Mouse (Mus musculus): Measurements from ENCODE around the gene Lgr5. TPM values are rescaled to one million over a fixed set of nuclear protein-coding genes. Genes with fewer than 3 reads are reported as not detected.

Gene Lgr5
- polyA plus RNA-seq, 1 experiment from 2014 or later, result 0.35 TPM

DNA sequence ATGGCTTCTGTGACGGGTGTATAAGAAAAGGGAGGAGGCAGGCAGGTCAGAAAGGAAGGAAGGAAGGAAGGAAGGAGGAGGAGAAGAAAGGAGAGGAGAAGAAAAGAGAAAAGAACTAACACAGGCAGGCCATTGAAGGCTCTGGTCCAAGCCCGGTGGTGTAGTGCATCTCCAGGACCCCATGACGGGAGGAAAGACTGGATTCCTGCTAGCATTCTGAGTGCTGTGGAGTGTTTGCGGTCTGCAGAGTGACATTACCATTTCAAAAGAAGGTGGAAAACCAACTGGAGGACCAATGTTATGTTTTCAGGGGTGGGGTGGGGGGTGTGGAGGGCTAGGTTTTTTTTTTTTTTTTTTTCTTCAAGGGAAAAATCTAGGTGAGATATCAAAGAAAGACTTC is 165.6 kb downstream of the Lgr5 start:
- Histone ChIP-seq H3K36me3 (ENCODE audit: insufficient read depth, low read length) (peaks cover 32% of the 10 kb centered on the region), H3K4me3 (ENCODE audit: low read depth, low read length) (no peak overlapping the region), H3K4me2 (replicated peaks; ENCODE audit: low read depth, low read length) (no peak overlapping the region), H3K9ac (replicated peaks; ENCODE audit: low read depth) (no peak overlapping the region), H3K4me1 (ENCODE audit: insufficient read depth, low read depth, low read length) (no peaks in the 10 kb centered on the region), H3K27ac (ENCODE audit: low read length) (no peak overlapping the region), H3K27me3 (replicated peaks; ENCODE audit: insufficient read depth, low read length) (no peaks in the 10 kb centered on the region), H3K9me3 (ENCODE audit: low read length) (no peaks in the 10 kb centered on the region)
- DNase-seq (ENCODE audit: low spot score) (no peak), ATAC-seq (no peak)
- TF ChIP-seq EP300 (IDR thresholded peaks at IDR 0.05) (no peak), CTCF (IDR thresholded peaks at IDR 0.05) (no peak)
- WGBS, result 59% methylated on average over 4 of the region's 4 CpGs

DNA sequence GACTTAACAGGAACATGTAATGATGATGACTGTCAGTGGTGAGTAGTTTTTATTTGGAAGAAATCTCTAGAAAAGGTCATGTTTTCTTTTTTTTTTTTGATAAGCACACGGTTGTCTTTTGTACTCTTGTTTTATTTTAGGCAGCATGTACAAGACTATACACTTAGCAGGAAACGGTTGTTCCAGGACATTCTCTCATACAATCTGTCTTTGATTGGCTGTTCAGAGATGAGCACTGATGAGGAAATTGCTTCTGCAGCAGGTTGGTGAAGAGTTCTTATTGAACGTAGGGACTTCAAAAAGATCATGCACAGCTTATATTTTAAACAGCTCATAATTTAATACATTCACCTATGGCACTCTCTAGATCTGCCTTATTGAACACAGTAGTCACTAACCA is 173.5 kb downstream of the Lgr5 start:
- no peaks in the 10 kb centered on the region for H3K27me3 ChIP-seq (replicated peaks; ENCODE audit: insufficient read depth, low read length)
- H3K4me2 ChIP-seq (replicated peaks; ENCODE audit: low read depth, low read length), result no peak overlapping the region
- no peak for TF ChIP-seq EP300 (IDR thresholded peaks at IDR 0.05)
- TF ChIP-seq CTCF (IDR thresholded peaks at IDR 0.05), result no peak
- H3K9ac ChIP-seq (replicated peaks; ENCODE audit: low read depth), result no peak overlapping the region
- no peak overlapping the region for H3K27ac ChIP-seq (ENCODE audit: low read length)
- H3K9me3 ChIP-seq (ENCODE audit: low read length), result no peaks in the 10 kb centered on the region
- H3K4me1 ChIP-seq (ENCODE audit: insufficient read depth, low read depth, low read length), result no peaks in the 10 kb centered on the region
- H3K4me3 ChIP-seq (ENCODE audit: low read depth, low read length), result no peak overlapping the region
- DNase-seq (ENCODE audit: low spot score) (no peak), ATAC-seq (no peak)
- peaks cover 37% of the 10 kb centered on the region for H3K36me3 ChIP-seq (ENCODE audit: insufficient read depth, low read length)
- WGBS, result 65% methylated on average over 3 of the region's 3 CpGs

DNA sequence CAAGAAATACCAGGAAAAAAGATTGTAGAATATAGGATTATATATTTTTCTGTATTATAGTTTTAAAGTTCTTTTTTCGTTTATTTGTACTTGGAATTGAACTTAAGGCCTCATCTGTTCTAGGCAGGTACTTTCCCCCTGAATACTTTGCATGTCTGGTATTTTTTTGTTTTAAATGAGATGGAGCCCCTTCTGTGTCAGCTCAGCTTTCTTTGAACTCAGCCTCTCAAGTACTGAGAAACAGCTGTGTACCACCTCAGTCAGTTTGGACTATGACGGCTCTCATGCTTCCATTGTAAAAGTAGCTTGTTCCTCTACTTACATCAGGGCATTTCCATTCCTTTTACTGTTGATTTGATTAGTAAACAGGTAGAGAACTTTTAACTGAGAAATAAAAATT is 174.1 kb downstream of the Lgr5 start:
- ATAC-seq (no peak), DNase-seq (ENCODE audit: low spot score) (no peak)
- Histone ChIP-seq H3K4me2 (replicated peaks; ENCODE audit: low read depth, low read length) (no peak overlapping the region), H3K4me3 (ENCODE audit: low read depth, low read length) (no peak overlapping the region), H3K36me3 (ENCODE audit: insufficient read depth, low read length) (peaks cover 41% of the 10 kb centered on the region), H3K27me3 (replicated peaks; ENCODE audit: insufficient read depth, low read length) (no peaks in the 10 kb centered on the region), H3K9me3 (ENCODE audit: low read length) (no peaks in the 10 kb centered on the region), H3K27ac (ENCODE audit: low read length) (no peak overlapping the region), H3K9ac (replicated peaks; ENCODE audit: low read depth) (no peak overlapping the region), H3K4me1 (ENCODE audit: insufficient read depth, low read depth, low read length) (no peaks in the 10 kb centered on the region)
- TF ChIP-seq CTCF (IDR thresholded peaks at IDR 0.05), result no peak
- TF ChIP-seq EP300 (IDR thresholded peaks at IDR 0.05), result no peak
- 78% methylated on average over 2 of the region's 2 CpGs for WGBS

DNA sequence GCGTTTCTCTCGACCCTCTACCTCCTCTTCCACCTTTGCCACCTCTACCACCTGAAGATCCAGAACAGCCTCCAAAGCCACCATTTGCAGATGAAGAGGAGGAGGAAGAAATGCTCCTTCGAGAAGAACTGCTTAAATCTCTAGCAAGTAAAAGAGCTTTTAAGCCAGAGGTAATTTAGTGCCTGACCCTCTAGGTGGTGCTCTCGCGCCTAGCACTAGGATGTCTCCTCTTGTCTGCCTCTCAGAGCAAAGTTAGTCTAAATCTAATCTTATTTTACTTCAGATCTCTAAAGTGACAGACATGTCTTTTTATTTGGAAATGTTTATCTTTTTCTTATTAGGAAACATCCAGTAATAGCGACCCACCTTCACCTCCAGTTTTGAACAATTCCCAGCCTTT is 181.2 kb downstream of the Lgr5 start:
- no peak for ATAC-seq
- Histone ChIP-seq H3K9ac (replicated peaks; ENCODE audit: low read depth) (no peak overlapping the region), H3K36me3 (ENCODE audit: insufficient read depth, low read length) (peaks cover 27% of the 10 kb centered on the region), H3K27ac (ENCODE audit: low read length) (no peak overlapping the region), H3K4me2 (replicated peaks; ENCODE audit: low read depth, low read length) (no peak overlapping the region), H3K9me3 (ENCODE audit: low read length) (no peaks in the 10 kb centered on the region), H3K27me3 (replicated peaks; ENCODE audit: insufficient read depth, low read length) (no peaks in the 10 kb centered on the region), H3K4me1 (ENCODE audit: insufficient read depth, low read depth, low read length) (no peaks in the 10 kb centered on the region), H3K4me3 (ENCODE audit: low read depth, low read length) (no peak overlapping the region)
- TF ChIP-seq EP300 (IDR thresholded peaks at IDR 0.05) (no peak), CTCF (IDR thresholded peaks at IDR 0.05) (peak; percentile 73)
- peak; percentile 75 for DNase-seq (ENCODE audit: low spot score)
- WGBS, result 59% methylated on average over 6 of the region's 6 CpGs

Other genes starting within 250 kb of the Lgr5 start
- 26.0 and 31.1 TPM in 2 replicates for gene Tmem19, start 225.3 kb downstream of the Lgr5 start, polyA plus RNA-seq (2015; fragmentation: Nextera tagmentation; extraction: Ambion mirVana)
- 16.2 and 17.4 TPM in 2 replicates for gene Thap2, start 203.3 kb downstream of the Lgr5 start, polyA plus RNA-seq (2015; fragmentation: Nextera tagmentation; extraction: Ambion mirVana)
- gene Zfc3h1, start 202.8 kb downstream of the Lgr5 start, polyA plus RNA-seq (2015; fragmentation: Nextera tagmentation; extraction: Ambion mirVana), result 13.9 and 17.0 TPM in 2 replicates
- not detected in 2 replicates for gene A930009A15Rik, start 17.8 kb downstream of the Lgr5 start, polyA plus RNA-seq (2015; fragmentation: Nextera tagmentation; extraction: Ambion mirVana)
- gene Tspan8, start 229.1 kb upstream of the Lgr5 start, polyA plus RNA-seq (2015; fragmentation: Nextera tagmentation; extraction: Ambion mirVana), result 253 and 301 TPM in 2 replicates